In genomic region chr12:80365345-80365744, GRCm38 (mm10) we compare ENCODE assay signal across 11 mouse cellular contexts.
A peak's percentile ranks its signal among the peaks of the same experiment; 100 is the strongest.
DNase-seq lines count a peak whose midpoint lies in the region; ATAC-seq and TF ChIP-seq lines count a peak whose summit lies in the region.
"Had no signal": no experiment of that assay in that cellular context is flagged by ENCODE, and none has a peak within 500 bp of the region (broad histone marks: within the 10 kb centered on the region; RNA-seq: fewer than 3 reads in every experiment).

No protein-coding gene starts in this region.

- no peak overlapping the region for H3K4me3 ChIP-seq in gastrocnemius, adult 2 months
- H3K4me3 ChIP-seq in lung, embryonic 14.5 days (ENCODE audit: low read depth, low read length): no peak overlapping the region
- H3K4me3 ChIP-seq in lung, adult 2 months (replicated peaks; ENCODE audit: extremely low read depth, low read depth, low read length): no peak overlapping the region
- H3K4me3 ChIP-seq in embryonic fibroblast, embryonic 13.5 days (ENCODE audit: insufficient read depth, low read length): no peak overlapping the region
- H3K4me3 ChIP-seq in liver, embryonic 12.5 days: no peak overlapping the region

- DNase-seq in gastrocnemius, adult 2 months: no peak
- DNase-seq in gastrocnemius, postnatal 14 days: no peak
- peak; percentile 17 for DNase-seq in lung, embryonic 14.5 days
- no peak for DNase-seq in lung, adult 2 months
- no peak for DNase-seq in B cell, adult 2 months
- no peak for DNase-seq in right cerebral cortex, postnatal 10 days (ENCODE audit: low spot score in 2 of 2)
- DNase-seq: cerebellum, adult 8-10 months; gastrocnemius, postnatal 10 days; spleen, adult 18-20 months had no signal

- ATAC-seq in lung, embryonic 14.5 days (ENCODE audit: insufficient read depth): no peak
- ATAC-seq in liver, embryonic 12.5 days: no peak

- peak overlapping the region; percentile 42; the same call in 1 of the 2 replicates for H3K4me2 ChIP-seq in lung, embryonic 14.5 days
- H3K4me2 ChIP-seq in liver, embryonic 12.5 days: no peak overlapping the region

- H3K9me3 ChIP-seq in lung, embryonic 14.5 days (ENCODE audit: low read depth, low read length): no peaks in the 10 kb centered on the region
- H3K9me3 ChIP-seq in liver, embryonic 12.5 days (replicated peaks): no peaks in the 10 kb centered on the region

- no peaks in the 10 kb centered on the region for H3K27me3 ChIP-seq in lung, embryonic 14.5 days (ENCODE audit: insufficient read depth, low read length)
- no peaks in the 10 kb centered on the region for H3K27me3 ChIP-seq in liver, embryonic 12.5 days (replicated peaks)

- no peak for TF ChIP-seq POLR2A in lung, adult 2 months (IDR thresholded peaks at IDR 0.05; ENCODE audit: borderline replicate concordance, extremely low read depth, low read depth, low read length)
- TF ChIP-seq POLR2A in embryonic fibroblast, embryonic 13.5 days (IDR thresholded peaks at IDR 0.05; ENCODE audit: low read depth, low read length): no peak

- TF ChIP-seq CTCF in gastrocnemius, adult 2 months (IDR thresholded peaks at IDR 0.05): no peak
- TF ChIP-seq CTCF in lung, embryonic 14.5 days (IDR thresholded peaks at IDR 0.05; ENCODE audit: low read depth): no peak
- no peak for TF ChIP-seq CTCF in lung, adult 2 months (IDR thresholded peaks at IDR 0.05; ENCODE audit: insufficient read depth, low read length)
- no peak for TF ChIP-seq CTCF in embryonic fibroblast, embryonic 13.5 days (IDR thresholded peaks at IDR 0.05; ENCODE audit: borderline replicate concordance, insufficient read depth, low read length)

- 83% methylated on average over 3 of the region's 3 CpGs for WGBS in lung, embryonic 14.5 days
- WGBS in lung, adult 2 months: 79% methylated on average over 3 of the region's 3 CpGs
- 84% methylated on average over 3 of the region's 3 CpGs for WGBS in liver, embryonic 12.5 days (ENCODE audit: insufficient replicate concordance)

- intact Hi-C loops in gastrocnemius, adult 2 months (cut with DNase I): no loop called here
- intact Hi-C loops in gastrocnemius, postnatal 14 days (cut with DNase I; ENCODE audit: low total_unique reads): no loop called here

- peaks cover 17% of the 10 kb centered on the region for H3K4me1 ChIP-seq in lung, embryonic 14.5 days (ENCODE audit: insufficient read depth)
- H3K4me1 ChIP-seq in lung, adult 2 months (ENCODE audit: control insufficient read depth, insufficient read depth, low read length): peaks cover 9% of the 10 kb centered on the region
- peaks cover 17% of the 10 kb centered on the region for H3K4me1 ChIP-seq in embryonic fibroblast, embryonic 13.5 days (ENCODE audit: control insufficient read depth, insufficient read depth, low read length)
- peaks cover 14% of the 10 kb centered on the region for H3K4me1 ChIP-seq in liver, embryonic 12.5 days

- H3K36me3 ChIP-seq in lung, embryonic 14.5 days (ENCODE audit: insufficient read depth): peaks cover 20% of the 10 kb centered on the region
- peaks cover 30% of the 10 kb centered on the region for H3K36me3 ChIP-seq in liver, embryonic 12.5 days

- no peak overlapping the region for H3K9ac ChIP-seq in lung, embryonic 14.5 days
- H3K9ac ChIP-seq in liver, embryonic 12.5 days: no peak overlapping the region

- H3K27ac ChIP-seq in gastrocnemius, adult 2 months: peak overlapping the region; percentile 28; the same call in 1 of the 2 replicates
- H3K27ac ChIP-seq in lung, embryonic 14.5 days (ENCODE audit: low read depth): peak overlapping the region; percentile 92
- H3K27ac ChIP-seq in embryonic fibroblast, embryonic 13.5 days (ENCODE audit: insufficient read depth, low read length): peak overlapping the region; percentile 99
- peak overlapping the region; percentile 56 for H3K27ac ChIP-seq in liver, embryonic 12.5 days

Comparison
In these comparisons a context has a peak if more than half of its experiments do, and no peak if none do; other contexts are left out.
1. H3K27ac ChIP-seq: peak in every context shown above with its lines; median percentile 99 in embryonic fibroblast, embryonic 13.5 days; 92 in lung, embryonic 14.5 days; 56 in liver, embryonic 12.5 days; 28 in gastrocnemius, adult 2 months.